Mouse (Mus musculus) hindbrain, embryonic 11.5 days (tissue): ENCODE measurements around the gene St6galnac3. TPM values are rescaled to one million over a fixed set of nuclear protein-coding genes. Genes with fewer than 3 reads are reported as not detected.

Experiments used
- ATAC-seq: fragments of 200-750 bp; cut with Nextera tagmentation; 2 replicates; pipeline ENCODE4 v1.8.0; 2017; ENCODE audit warnings: mild to moderate bottlenecking, moderate TSS enrichment, moderate library complexity; ENCODE audit not compliant: low FRiP score
- DNase-seq: peaks from one replicate; pipeline ENCODE4 v3.0.0-alpha.2; 2015; ENCODE audit warnings: low spot score
- H3K27ac ChIP-seq: fragments of 300-500 bp; sonication (generic); 2 replicates; pipeline ENCODE4 v1.5.1; 2014; ENCODE audit warnings: mild to moderate bottlenecking, low read depth, low read length
- H3K27me3 ChIP-seq: fragments of 300-500 bp; sonication (generic); 2 replicates; pipeline ENCODE4 v1.6.1; 2014; ENCODE audit warnings: mild to moderate bottlenecking, low read length, moderate library complexity, mixed read lengths; ENCODE audit not compliant: control insufficient read depth, insufficient read depth
- H3K36me3 ChIP-seq: fragments of 300-500 bp; sonication (generic); 2 replicates; pipeline ENCODE4 v1.6.1; 2014; ENCODE audit warnings: mild to moderate bottlenecking, low read length, moderate library complexity, mixed read lengths; ENCODE audit not compliant: control insufficient read depth, insufficient read depth
- H3K4me1 ChIP-seq: fragments of 300-500 bp; sonication (generic); replicated peaks from 2 replicates; pipeline ENCODE4 v1.6.1; 2014; ENCODE audit warnings: low read length, mixed read lengths; ENCODE audit not compliant: control insufficient read depth, insufficient read depth
- H3K4me2 ChIP-seq: fragments of 300-500 bp; sonication (generic); replicated peaks from 2 replicates; pipeline ENCODE4 v1.6.1; 2014; ENCODE audit warnings: mild to moderate bottlenecking, low read depth, low read length
- H3K4me3 ChIP-seq: fragments of 300-500 bp; sonication (generic); 2 replicates; pipeline ENCODE4 v1.5.1; 2014; ENCODE audit warnings: low read depth, low read length
- H3K9ac ChIP-seq: fragments of 300-500 bp; sonication (generic); 2 replicates; pipeline ENCODE4 v1.6.1; 2014; ENCODE audit warnings: low read depth, low read length
- H3K9me3 ChIP-seq: fragments of 300-500 bp; sonication (generic); 2 replicates; pipeline ENCODE4 v1.6.1; 2016; ENCODE audit warnings: low read length; ENCODE audit not compliant: control insufficient read depth
- WGBS: fragments of 180-500 bp; shearing (Covaris S2); extraction: QIAGEN DNeasy Blood & Tissue Kit; methylation state at CpG from one replicate; pipeline ENCODE4 v1.1.7; 2014; 5-methylcytosine and 5-hydroxymethylcytosine counted together
- polyA plus RNA-seq: library from polyadenylated mRNA; unstranded; fragments of >200 nt; fragmentation: Nextera tagmentation; extraction: Ambion mirVana; gene quantifications from 2 replicates; pipeline ENCODE4 v1.2.1, GENCODE M21; 2014

The St6galnac3 gene
- polyA plus RNA-seq, 1 experiment from 2014 or later: 34.8 TPM

- ATAC-seq: no peak
- H3K9me3 ChIP-seq: no peaks in the 10 kb centered on the region
- H3K36me3 ChIP-seq: no peaks in the 10 kb centered on the region
- DNase-seq: no peak
- no peaks in the 10 kb centered on the region for H3K27me3 ChIP-seq
- no peak overlapping the region for H3K4me2 ChIP-seq
- H3K27ac ChIP-seq: no peak overlapping the region
- WGBS: 82% methylated on average over 22 of the region's 22 CpGs
- H3K4me1 ChIP-seq: no peaks in the 10 kb centered on the region
- no peak overlapping the region for H3K9ac ChIP-seq
- H3K4me3 ChIP-seq: no peak overlapping the region
Measured at GRCm38 (mm10) chr3:153296375-153297068, 428.5 kb downstream of the St6galnac3 start.

- DNase-seq (no peak), ATAC-seq (no peak)
- no peak overlapping the region for H3K4me2 ChIP-seq
- H3K9me3 ChIP-seq: no peaks in the 10 kb centered on the region
- WGBS: 94% methylated on average over 5 of the region's 5 CpGs
- H3K4me1 ChIP-seq: no peaks in the 10 kb centered on the region
- no peaks in the 10 kb centered on the region for H3K36me3 ChIP-seq
- no peak overlapping the region for H3K9ac ChIP-seq
- H3K27ac ChIP-seq: no peak overlapping the region
- no peak overlapping the region for H3K4me3 ChIP-seq
- H3K27me3 ChIP-seq: no peaks in the 10 kb centered on the region
Measured at GRCm38 (mm10) chr3:153292853-153293252, 432.1 kb downstream of the St6galnac3 start.

- no peaks in the 10 kb centered on the region for H3K9me3 ChIP-seq
- H3K4me2 ChIP-seq: no peak overlapping the region
- H3K36me3 ChIP-seq: no peaks in the 10 kb centered on the region
- H3K4me3 ChIP-seq: no peak overlapping the region
- H3K27me3 ChIP-seq: no peaks in the 10 kb centered on the region
- WGBS: 84% methylated on average over 9 of the region's 9 CpGs
- no peak overlapping the region for H3K27ac ChIP-seq
- ATAC-seq (no peak), DNase-seq (no peak)
- no peaks in the 10 kb centered on the region for H3K4me1 ChIP-seq
- no peak overlapping the region for H3K9ac ChIP-seq
Measured at GRCm38 (mm10) chr3:153292363-153292762, 432.6 kb downstream of the St6galnac3 start.

GRCm38 (mm10) chr3:153291406-153292045 is 433.4 kb downstream of the St6galnac3 start:
- Histone ChIP-seq H3K9ac (no peak overlapping the region), H3K4me3 (no peak overlapping the region), H3K27ac (no peak overlapping the region), H3K4me1 (no peaks in the 10 kb centered on the region), H3K36me3 (no peaks in the 10 kb centered on the region), H3K9me3 (no peaks in the 10 kb centered on the region), H3K27me3 (no peaks in the 10 kb centered on the region), H3K4me2 (no peak overlapping the region)
- DNase-seq (no peak), ATAC-seq (no peak)
- 91% methylated on average over 6 of the region's 6 CpGs for WGBS

GRCm38 (mm10) chr3:153289971-153290370 is 435.0 kb downstream of the St6galnac3 start:
- Histone ChIP-seq H3K4me1 (no peaks in the 10 kb centered on the region), H3K4me3 (no peak overlapping the region), H3K4me2 (no peak overlapping the region), H3K27ac (no peak overlapping the region), H3K27me3 (no peaks in the 10 kb centered on the region), H3K9ac (no peak overlapping the region), H3K9me3 (no peaks in the 10 kb centered on the region), H3K36me3 (no peaks in the 10 kb centered on the region)
- no peak for DNase-seq
- no peak for ATAC-seq
- 93% methylated on average over 4 of the region's 4 CpGs for WGBS

GRCm38 (mm10) chr3:153287564-153287963 is 437.4 kb downstream of the St6galnac3 start:
- Histone ChIP-seq H3K36me3 (no peaks in the 10 kb centered on the region), H3K9ac (no peak overlapping the region)

GRCm38 (mm10) chr3:153287081-153287480 is 437.9 kb downstream of the St6galnac3 start:
- Histone ChIP-seq H3K36me3 (no peaks in the 10 kb centered on the region), H3K27ac (no peak overlapping the region), H3K4me3 (no peak overlapping the region), H3K27me3 (no peaks in the 10 kb centered on the region), H3K4me2 (no peak overlapping the region), H3K9me3 (no peaks in the 10 kb centered on the region), H3K9ac (no peak overlapping the region), H3K4me1 (no peaks in the 10 kb centered on the region)
- DNase-seq (no peak), ATAC-seq (no peak)
- 75% methylated on average over 6 of the region's 6 CpGs for WGBS

More at GRCm38 (mm10) chr3:153287564-153287963, 437.4 kb downstream of the St6galnac3 start:
- 92% methylated on average over 4 of the region's 4 CpGs for WGBS
- no peak overlapping the region for H3K4me3 ChIP-seq
- H3K9me3 ChIP-seq: no peaks in the 10 kb centered on the region
- no peaks in the 10 kb centered on the region for H3K4me1 ChIP-seq
- no peaks in the 10 kb centered on the region for H3K27me3 ChIP-seq
- H3K27ac ChIP-seq: no peak overlapping the region
- H3K4me2 ChIP-seq: no peak overlapping the region
- ATAC-seq (no peak), DNase-seq (no peak)

GRCm38 (mm10) chr3:153282123-153282765 is 442.7 kb downstream of the St6galnac3 start:
- 79% methylated on average over 16 of the region's 16 CpGs for WGBS
- H3K36me3 ChIP-seq: no peaks in the 10 kb centered on the region
- H3K9me3 ChIP-seq: no peaks in the 10 kb centered on the region
- no peak overlapping the region for H3K4me3 ChIP-seq
- no peaks in the 10 kb centered on the region; the same call in 1 of the 2 replicates for H3K4me1 ChIP-seq
- no peak overlapping the region for H3K9ac ChIP-seq
- no peak overlapping the region for H3K4me2 ChIP-seq
- H3K27ac ChIP-seq: no peak overlapping the region
- no peaks in the 10 kb centered on the region for H3K27me3 ChIP-seq
- ATAC-seq (no peak), DNase-seq (peak; percentile 7)
